ENCODE assay signal across 8 mouse cellular contexts in the genomic region with DNA sequence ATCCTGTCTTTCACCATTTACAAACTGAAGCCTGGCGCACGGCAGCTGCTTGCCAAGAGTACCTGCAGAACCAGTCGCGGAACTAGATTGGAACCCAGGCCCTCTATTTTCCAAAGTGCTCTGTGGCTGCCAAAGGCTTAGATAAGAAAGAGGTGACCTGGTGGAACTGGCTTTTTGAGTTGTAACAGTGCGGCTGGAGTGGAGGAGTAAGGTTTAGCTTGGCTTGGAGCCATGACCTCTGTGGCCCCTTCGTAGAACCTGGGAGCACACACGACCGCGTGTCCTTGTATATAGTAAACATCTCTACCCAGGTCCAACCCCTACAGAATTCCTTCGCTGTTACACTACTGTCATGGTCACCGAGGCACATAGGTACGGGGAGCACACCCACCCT. TPM values are rescaled to one million over a fixed set of nuclear protein-coding genes. Genes with fewer than 3 reads are reported as not detected.
DNase-seq lines count a peak whose midpoint lies in the region; ATAC-seq and TF ChIP-seq lines count a peak whose summit lies in the region.

No protein-coding gene starts in this region.

- WGBS in lung, postnatal 0 days = 15% methylated on average over 12 of the region's 12 CpGs

- TF ChIP-seq CTCF in layer of hippocampus, adult 2 months (conservative IDR thresholded peaks at IDR 0.05) = no peak
- TF ChIP-seq CTCF in embryonic fibroblast, embryonic 13.5 days (IDR thresholded peaks at IDR 0.05; ENCODE audit: borderline replicate concordance, insufficient read depth, low read length) = no peak
- TF ChIP-seq CTCF in lung, postnatal 0 days (IDR thresholded peaks at IDR 0.05) = no peak

- peak overlapping the region; percentile 62 for H3K4me3 ChIP-seq in layer of hippocampus, adult 2 months
- H3K4me3 ChIP-seq in embryonic fibroblast, embryonic 13.5 days (ENCODE audit: insufficient read depth, low read length) = peak overlapping the region; percentile 43
- H3K4me3 ChIP-seq in lung, postnatal 0 days (ENCODE audit: low read depth, low read length) = peak overlapping the region; percentile 56

- peak overlapping the region; percentile 97 for H3K4me2 ChIP-seq in lung, postnatal 0 days (replicated peaks; ENCODE audit: low read depth, low read length)

- ATAC-seq in lung, postnatal 0 days = peak; percentile 76

- no peak for DNase-seq in layer of hippocampus, adult 2 months (ENCODE audit: low spot score in 2 of 2)
- DNase-seq in layer of hippocampus, postnatal 14 days (ENCODE audit: low spot score in 2 of 2) = no peak
- DNase-seq in kidney, adult 8-10 months = peak; percentile 60 to 76
- DNase-seq in lung, postnatal 0 days (ENCODE audit: low spot score) = peak; percentile 86
- peak; percentile 59 for DNase-seq in urinary bladder, postnatal 25 days (ENCODE audit: low spot score)
- no peak for DNase-seq in right cerebral cortex, postnatal 36 days (ENCODE audit: low spot score in 2 of 2)
- DNase-seq in layer of hippocampus, postnatal 10 days (ENCODE audit: low spot score in 2 of 2) = no peak

- H3K4me1 ChIP-seq in embryonic fibroblast, embryonic 13.5 days (ENCODE audit: control insufficient read depth, insufficient read depth, low read length) = peaks cover 7% of the 10 kb centered on the region
- H3K4me1 ChIP-seq in lung, postnatal 0 days (ENCODE audit: insufficient read depth, low read depth, low read length) = no peaks in the 10 kb centered on the region

- TF ChIP-seq EP300 in lung, postnatal 0 days (IDR thresholded peaks at IDR 0.05) = peak; percentile 69

- H3K9ac ChIP-seq in lung, postnatal 0 days (replicated peaks; ENCODE audit: low read depth) = peak overlapping the region; percentile 46; the same call in 1 of the 2 replicates

- H3K36me3 ChIP-seq in lung, postnatal 0 days (ENCODE audit: insufficient read depth, low read length) = no peaks in the 10 kb centered on the region

- H3K27me3 ChIP-seq in lung, postnatal 0 days (replicated peaks; ENCODE audit: insufficient read depth, low read length) = no peaks in the 10 kb centered on the region

- TF ChIP-seq POLR2A in embryonic fibroblast, embryonic 13.5 days (IDR thresholded peaks at IDR 0.05; ENCODE audit: low read depth, low read length) = no peak

- H3K27ac ChIP-seq in layer of hippocampus, adult 2 months = peak overlapping the region; percentile 98
- peak overlapping the region; percentile 73 for H3K27ac ChIP-seq in embryonic fibroblast, embryonic 13.5 days (ENCODE audit: insufficient read depth, low read length)
- H3K27ac ChIP-seq in lung, postnatal 0 days (ENCODE audit: low read length) = peak overlapping the region; percentile 68; the same call in 1 of the 2 replicates

- H3K9me3 ChIP-seq in lung, postnatal 0 days (ENCODE audit: low read length) = no peaks in the 10 kb centered on the region

RNA-seq across cellular contexts. Expression of a gene that starts 54.2 kb away (rescaled TPM):
- total RNA-seq in layer of hippocampus, adult 2 months (2021) = 100 to 1,000 TPM; 340 to 347 TPM
- 100 to 1,000 TPM; 299 to 316 TPM for total RNA-seq in layer of hippocampus, postnatal 14 days (2021)
- 33.6 and 35.5 TPM in 2 replicates for polyA plus RNA-seq in embryonic fibroblast, embryonic 13.5 days (2011; ENCODE audit: insufficient read length, low read depth, missing spikeins)
- polyA plus RNA-seq in lung, postnatal 0 days (2015; fragmentation: Nextera tagmentation; extraction: Ambion mirVana) = 1.2 and 1.7 TPM in 2 replicates
- 100 to 1,000 TPM; 268 to 270 TPM for total RNA-seq in layer of hippocampus, postnatal 10 days (2021)

Comparison
In these comparisons a context has a peak if more than half of its experiments do, and no peak if none do; other contexts are left out.
1. DNase-seq: peak in kidney, adult 8-10 months (2 of 2), lung, postnatal 0 days (single experiment) and urinary bladder, postnatal 25 days (single experiment); none in layer of hippocampus, adult 2 months (0 of 2), layer of hippocampus, postnatal 14 days (0 of 2), right cerebral cortex, postnatal 36 days (0 of 2) and layer of hippocampus, postnatal 10 days (0 of 2).
2. Peak in every context shown above with its lines, with median percentiles within 50 percentile points of each other: H3K27ac ChIP-seq and H3K4me3 ChIP-seq.